Mouse (Mus musculus): ENCODE results near the gene Igsf10.
"Not testable (repeated sequence)": the region's sequence is repeated elsewhere in the genome, so short reads cannot be mapped to it uniquely, and the experiment has no call there.

DNA sequence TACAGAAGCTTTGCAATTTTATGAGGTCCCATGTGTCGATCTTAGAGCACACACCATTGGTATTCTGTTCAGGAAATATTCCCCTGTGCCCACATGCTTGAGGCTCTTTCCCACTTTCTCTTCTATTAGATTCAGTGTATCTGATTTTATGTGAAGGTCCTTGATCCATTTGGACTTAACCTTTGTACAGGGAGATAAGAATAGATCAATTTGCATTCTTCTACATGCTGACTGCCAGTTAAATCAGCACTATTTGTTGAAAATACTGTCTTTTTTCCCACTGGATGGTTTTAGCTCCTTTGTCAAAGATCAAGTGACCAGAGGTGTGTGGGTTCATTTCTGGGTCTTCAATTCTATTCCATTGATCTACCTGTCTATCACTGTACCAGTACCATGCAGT, 34.6 kb upstream of the Igsf10 start:
- TF ChIP-seq CTCF (IDR thresholded peaks at IDR 0.05; ENCODE audit: control insufficient read depth, insufficient read depth, low read length); POLR2A (IDR thresholded peaks at IDR 0.05; ENCODE audit: borderline replicate concordance, control insufficient read depth, low read depth, low read length): not testable (repeated sequence)

Measured in bone marrow, adult 2 months (tissue).